Mouse (Mus musculus): Measurements from ENCODE around the gene Nrap.
"Not testable (repeated sequence)": the region's sequence is repeated elsewhere in the genome, so short reads cannot be mapped to it uniquely, and the experiment has no call there.

The Nrap gene

GRCm38 (mm10) chr19:56389879-56390278 lies at the start of gene Nrap:
Gene Nrap (minus strand): TSS chr19:56390037.
- DNase-seq (ENCODE audit: low read depth, low spot score) = no peak

DNA sequence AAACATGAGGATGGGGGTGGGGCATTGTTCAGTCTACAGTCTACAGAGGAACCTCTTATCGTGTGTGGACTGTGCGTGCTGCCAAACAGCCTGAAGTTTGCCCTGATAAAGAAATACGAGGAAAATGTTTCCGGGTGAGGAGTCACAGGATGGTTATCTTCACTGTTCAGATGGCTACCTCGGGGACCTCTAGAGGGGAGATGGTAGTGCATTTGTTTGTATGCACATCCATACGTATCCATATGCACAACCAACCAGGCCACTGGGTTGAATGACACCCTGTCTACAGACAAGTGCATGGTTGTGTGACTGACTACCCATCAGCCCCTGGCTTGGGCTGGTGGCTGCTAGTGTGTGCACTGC lies 49.2 kb upstream of the Nrap start:
- DNase-seq (ENCODE audit: low read depth, low spot score) = no peak

- DNase-seq (ENCODE audit: low read depth, low spot score) = peak; percentile 59
Observed at GRCm38 (mm10) chr19:56438357-56439071, 48.7 kb upstream of the Nrap start.

DNA sequence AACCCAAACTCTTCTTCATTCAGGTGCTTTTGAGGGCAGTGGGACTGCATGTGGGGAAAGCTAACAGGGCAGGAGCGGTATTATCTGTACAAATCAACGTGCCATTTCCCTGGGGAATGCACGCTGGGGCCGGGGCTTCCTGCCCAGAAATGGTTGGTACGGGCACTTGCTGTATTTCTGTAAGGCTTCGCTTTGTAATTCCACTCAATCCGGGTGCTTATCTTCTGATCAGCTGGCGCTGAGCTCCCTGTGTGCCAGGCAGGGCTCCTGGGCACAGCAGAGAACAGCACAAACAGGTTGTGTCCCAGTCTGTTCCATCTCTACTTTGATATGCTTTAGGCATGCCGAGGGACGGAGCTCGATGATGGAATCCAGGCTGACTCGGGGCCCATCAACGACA lies 46.5 kb upstream of the Nrap start:
- no peak for DNase-seq (ENCODE audit: low read depth, low spot score)

DNA sequence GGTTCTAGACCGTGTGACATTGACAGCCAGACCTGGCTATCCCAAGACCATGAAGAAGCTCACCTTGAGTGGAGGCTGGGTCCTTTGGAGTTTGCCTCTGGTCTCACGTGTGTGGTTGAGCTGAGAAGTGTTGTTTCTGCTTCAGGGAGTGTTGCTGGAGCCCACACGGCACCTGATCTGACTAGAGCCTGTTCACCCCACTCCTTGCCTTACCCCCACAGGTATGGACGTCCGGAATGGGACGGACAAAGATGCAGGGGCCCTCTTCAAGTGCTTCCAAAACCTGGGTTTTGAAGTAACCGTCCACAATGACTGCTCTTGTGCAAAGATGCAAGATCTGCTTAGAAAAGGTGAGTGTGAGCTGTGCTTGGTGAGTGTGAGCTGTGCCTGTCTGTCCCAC lies 43.7 kb upstream of the Nrap start:
- DNase-seq (ENCODE audit: low read depth, low spot score) = no peak

DNA sequence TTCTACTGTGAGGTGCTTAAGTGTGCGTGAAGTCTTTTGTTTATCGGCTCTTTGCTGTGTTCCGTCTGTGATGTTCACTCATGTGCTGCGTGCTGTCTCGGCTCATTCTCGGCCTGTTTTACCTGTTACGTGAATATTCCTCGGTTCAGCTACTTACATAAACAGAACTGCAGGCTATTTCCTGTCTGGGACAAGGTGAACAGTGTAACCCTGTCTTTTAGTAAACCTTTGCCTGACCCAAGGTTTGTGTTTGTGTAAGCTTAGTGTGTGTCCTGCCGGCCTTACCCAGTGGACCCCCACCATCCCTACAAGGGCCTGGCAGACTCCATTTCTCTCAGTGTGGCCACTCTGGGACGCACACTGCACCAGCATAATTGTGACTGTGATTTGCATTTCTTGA lies 42.9 kb upstream of the Nrap start:
- no peak for DNase-seq (ENCODE audit: low read depth, low spot score)

GRCm38 (mm10) chr19:56430369-56430768 lies 40.5 kb upstream of the Nrap start:
- DNase-seq (ENCODE audit: low read depth, low spot score) = no peak

GRCm38 (mm10) chr19:56425492-56425891 lies 35.7 kb upstream of the Nrap start:
- no peak for DNase-seq (ENCODE audit: low read depth, low spot score)

- DNase-seq (ENCODE audit: low read depth, low spot score) = no peak
Observed at GRCm38 (mm10) chr19:56424606-56425395, 35.0 kb upstream of the Nrap start.

GRCm38 (mm10) chr19:56423370-56423769 lies 33.5 kb upstream of the Nrap start:
- DNase-seq (ENCODE audit: low read depth, low spot score) = peak; percentile 63

DNA sequence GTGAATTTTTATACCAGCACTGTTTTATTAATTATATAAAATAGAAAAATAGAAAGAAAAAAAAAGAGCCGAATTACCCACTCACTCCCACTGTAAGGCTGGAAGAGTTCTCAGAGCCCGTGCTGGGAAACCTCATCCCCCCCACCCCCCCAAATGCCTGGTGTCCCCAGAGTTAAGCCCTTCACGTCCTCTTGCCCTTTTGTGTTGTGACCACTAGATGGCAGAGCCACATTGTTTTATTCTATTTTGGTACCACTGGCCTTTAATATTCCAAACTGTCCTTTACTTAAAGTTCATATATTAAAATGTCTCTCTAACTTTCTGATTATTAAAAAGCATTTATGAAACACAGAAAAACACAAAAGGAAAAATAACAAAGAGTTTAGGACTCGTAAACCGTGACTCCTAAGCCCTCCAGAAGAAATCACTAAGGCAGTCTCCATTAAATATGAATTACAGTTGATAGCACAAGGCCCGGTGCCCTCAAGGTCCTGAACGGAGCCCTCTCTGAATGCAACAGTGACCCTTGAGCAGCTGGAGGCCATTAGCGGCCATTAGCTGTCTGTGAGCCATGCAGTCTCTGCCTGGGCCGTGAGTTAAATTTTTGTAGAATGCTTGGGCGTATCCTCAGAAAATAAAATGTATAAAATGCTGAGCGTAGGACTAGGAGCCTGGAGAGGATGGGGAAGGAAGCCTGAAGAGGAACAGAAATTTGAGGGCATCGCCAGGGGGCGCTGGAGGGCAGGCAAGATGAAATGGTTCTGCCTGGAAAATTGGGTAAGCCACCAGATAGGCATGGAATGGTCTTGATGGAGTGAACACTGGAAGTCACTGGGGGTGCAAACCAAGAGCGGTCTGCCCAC lies 32.9 kb upstream of the Nrap start:
- DNase-seq (ENCODE audit: low read depth, low spot score) = peak; percentile 92

- DNase-seq (ENCODE audit: low read depth, low spot score) = no peak
Observed at GRCm38 (mm10) chr19:56420345-56420744, 30.5 kb upstream of the Nrap start.

DNA sequence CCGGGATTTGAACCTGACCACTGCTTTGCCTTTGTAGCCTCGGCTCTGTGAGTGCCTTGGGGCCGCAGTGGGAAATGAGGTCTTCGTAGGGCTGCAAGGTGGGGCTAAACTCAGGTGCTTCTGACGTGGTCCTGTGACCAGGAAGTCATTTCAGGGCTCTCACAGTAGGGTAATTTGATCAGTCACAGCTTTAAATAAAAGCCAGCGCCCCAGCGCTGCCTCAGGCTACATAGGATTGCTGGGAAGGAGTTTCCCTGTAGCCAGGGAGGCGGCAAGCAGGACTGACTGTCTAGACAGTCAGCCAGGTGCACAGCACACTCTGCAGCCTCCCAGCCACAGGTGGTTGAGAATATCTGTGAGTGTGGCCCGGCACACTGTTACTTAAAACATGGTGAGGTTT lies 29.6 kb upstream of the Nrap start:
- no peak for DNase-seq (ENCODE audit: low read depth, low spot score)

DNA sequence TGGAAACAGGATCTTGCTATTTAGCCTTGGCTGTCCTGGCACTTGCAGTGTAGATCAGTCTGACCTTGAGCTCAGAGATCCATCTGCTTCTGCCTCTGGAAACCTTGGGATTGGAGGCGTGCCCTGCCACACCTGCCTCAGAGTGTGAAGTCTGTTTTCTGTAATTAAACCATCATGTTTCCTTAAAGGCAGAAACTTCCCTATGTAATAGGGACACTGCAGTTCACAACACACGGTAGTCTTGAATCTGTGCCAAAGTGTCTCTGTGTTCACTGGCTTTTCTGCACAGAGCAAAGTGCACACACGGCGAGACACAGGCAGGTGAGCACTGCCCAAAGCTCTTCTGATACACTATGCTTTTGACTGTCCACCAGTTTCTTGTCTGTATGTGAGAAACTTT lies 28.6 kb upstream of the Nrap start:
- DNase-seq (ENCODE audit: low read depth, low spot score) = no peak

DNA sequence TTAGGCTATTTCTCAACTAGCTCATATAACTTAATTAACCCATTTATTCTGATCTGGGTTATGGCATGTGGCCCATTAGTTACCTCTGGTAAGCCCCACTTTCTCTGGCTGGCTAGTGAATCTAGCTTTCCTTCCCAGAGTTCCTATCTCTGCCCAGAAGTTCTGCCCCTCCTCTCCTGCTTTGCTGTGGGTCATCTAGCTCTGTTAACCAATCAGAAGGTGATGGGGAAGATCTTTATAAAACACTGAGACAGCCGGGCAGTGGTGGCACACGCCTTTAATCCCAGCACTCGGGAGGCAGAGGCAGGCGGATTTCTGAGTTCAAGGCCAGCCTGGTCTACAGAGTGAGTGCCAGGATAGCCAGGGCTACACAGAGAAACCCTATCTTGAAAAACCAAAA lies 20.0 kb upstream of the Nrap start:
- not testable (repeated sequence) for DNase-seq (ENCODE audit: low read depth, low spot score)

- DNase-seq (ENCODE audit: low read depth, low spot score) = no peak
Observed at GRCm38 (mm10) chr19:56406581-56406980, 16.7 kb upstream of the Nrap start.

DNA sequence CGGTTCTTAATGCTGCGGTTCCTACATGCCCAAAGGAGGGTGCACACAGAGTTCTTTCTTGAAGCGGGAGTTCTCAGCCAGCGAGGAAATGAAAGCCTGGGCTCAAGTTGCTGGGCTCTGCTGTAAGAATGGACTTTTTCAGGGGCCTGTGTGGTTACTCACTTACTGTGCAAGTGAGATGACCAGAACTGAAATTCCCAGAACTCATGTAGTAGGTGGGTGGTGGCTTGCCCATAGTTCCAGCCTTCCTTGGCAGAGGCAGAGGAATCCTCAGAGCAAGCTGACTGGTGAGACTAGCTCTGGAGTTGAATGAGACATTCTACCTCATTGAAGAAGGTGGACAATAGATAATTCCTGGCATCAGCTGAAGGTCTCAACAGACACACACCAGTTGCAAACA lies 16.0 kb upstream of the Nrap start:
- no peak for DNase-seq (ENCODE audit: low read depth, low spot score)

DNA sequence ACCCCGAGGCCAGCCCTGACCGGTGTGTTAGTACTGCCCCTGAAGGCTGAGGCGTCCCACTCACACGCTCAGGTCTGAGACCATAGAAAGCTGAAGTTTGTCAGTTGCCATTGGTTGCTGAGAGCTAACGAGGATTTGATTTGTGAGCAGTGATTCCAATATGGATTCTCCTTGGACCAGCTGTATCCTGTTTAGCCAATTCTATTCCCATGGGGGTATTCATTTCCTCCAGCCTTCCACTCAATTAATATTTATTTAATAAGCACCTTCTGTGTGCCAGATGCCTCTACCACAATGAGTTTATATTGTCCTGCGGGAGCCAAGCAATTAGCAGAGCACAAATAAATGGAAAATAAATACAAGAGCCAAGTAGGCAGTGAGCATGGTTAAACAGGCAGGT lies 12.0 kb upstream of the Nrap start:
- DNase-seq (ENCODE audit: low read depth, low spot score) = no peak

GRCm38 (mm10) chr19:56400200-56400599 lies 10.4 kb upstream of the Nrap start:
- no peak for DNase-seq (ENCODE audit: low read depth, low spot score)

- DNase-seq (ENCODE audit: low read depth, low spot score) = no peak
Observed at GRCm38 (mm10) chr19:56398528-56398795, 8.6 kb upstream of the Nrap start.

DNA sequence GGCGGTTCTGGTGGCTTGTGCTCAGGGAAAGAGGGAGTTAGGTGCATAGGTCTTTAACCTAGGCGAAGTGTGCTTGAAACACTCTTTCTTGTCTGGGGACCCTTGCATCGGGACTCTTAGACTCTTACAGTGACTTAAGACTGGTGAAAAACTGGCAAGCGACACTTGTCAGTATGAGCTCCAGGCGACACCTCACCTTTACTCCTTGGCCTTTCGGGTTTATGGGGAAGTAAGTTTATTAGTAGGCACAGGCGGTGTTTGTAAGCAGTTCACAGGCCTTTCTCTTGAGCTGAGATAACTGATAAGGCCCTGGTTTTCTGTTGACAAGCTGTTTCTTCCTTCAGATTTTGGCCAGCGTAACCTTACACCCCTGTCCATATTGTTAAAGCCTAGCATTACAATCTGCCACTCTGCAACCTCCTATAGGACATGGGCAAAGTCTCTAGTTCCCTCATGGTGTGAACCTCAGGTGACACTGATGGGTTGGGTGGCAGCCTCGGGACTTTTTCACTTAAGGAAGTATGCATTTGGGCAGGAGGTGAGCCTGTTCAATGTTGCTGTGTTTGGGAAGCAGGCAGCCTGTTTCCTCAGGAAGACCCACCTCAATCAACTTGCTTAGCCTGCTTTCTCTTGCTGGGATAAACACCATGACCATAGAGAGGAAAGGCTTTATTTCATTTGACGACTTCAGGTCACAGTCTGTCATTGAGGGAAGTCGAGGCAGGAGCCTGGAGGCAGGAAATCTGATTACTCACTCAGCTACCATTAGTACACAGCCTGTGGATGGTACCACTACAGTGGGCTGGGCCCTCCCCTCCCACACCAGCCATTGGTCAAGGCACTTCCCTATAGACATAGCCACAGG lies 8.1 kb upstream of the Nrap start:
- DNase-seq (ENCODE audit: low read depth, low spot score) = no peak
